Mouse (Mus musculus): ENCODE data around the gene Gaa. TPM values are rescaled to one million over a fixed set of nuclear protein-coding genes. Genes with fewer than 3 reads are reported as not detected.

Gaa gene
- polyA plus RNA-seq, 1 experiment: 86.4 TPM

GRCm38 (mm10) chr11:119224926-119225325 is 42.8 kb upstream of the Gaa start:
- H3ac ChIP-seq (ENCODE audit: control insufficient read depth, insufficient read length): no peak overlapping the region
- H3K27me3 ChIP-seq (ENCODE audit: control insufficient read depth, insufficient read depth, insufficient read length): no peaks in the 10 kb centered on the region
- H3K4me2 ChIP-seq (ENCODE audit: low read depth): no peak overlapping the region
- H3K4me3 ChIP-seq: no peak overlapping the region
- H3K79me2 ChIP-seq (ENCODE audit: control insufficient read depth, insufficient read depth): no peaks in the 10 kb centered on the region
- H3K36me3 ChIP-seq (ENCODE audit: control insufficient read depth, insufficient read depth): no peaks in the 10 kb centered on the region
- TF ChIP-seq POLR2AphosphoS2 (IDR thresholded peaks at IDR 0.05; ENCODE audit: insufficient read length, low read depth): no peak

GRCm38 (mm10) chr11:119225634-119226033 is 42.1 kb upstream of the Gaa start:
- H3K4me2 ChIP-seq (ENCODE audit: low read depth): no peak overlapping the region
- no peak overlapping the region for H3K4me3 ChIP-seq
- no peak overlapping the region for H3ac ChIP-seq (ENCODE audit: control insufficient read depth, insufficient read length)
- H3K36me3 ChIP-seq (ENCODE audit: control insufficient read depth, insufficient read depth): no peaks in the 10 kb centered on the region
- H3K27me3 ChIP-seq (ENCODE audit: control insufficient read depth, insufficient read depth, insufficient read length): peaks cover 5% of the 10 kb centered on the region
- no peaks in the 10 kb centered on the region for H3K79me2 ChIP-seq (ENCODE audit: control insufficient read depth, insufficient read depth)
- TF ChIP-seq USF1 (IDR thresholded peaks at IDR 0.05; ENCODE audit: low read depth) (no peak), POLR2AphosphoS2 (IDR thresholded peaks at IDR 0.05; ENCODE audit: insufficient read length, low read depth) (no peak), TCF12 (IDR thresholded peaks at IDR 0.05; ENCODE audit: insufficient read depth, poor library complexity, severe bottlenecking) (no peak), MYOG (IDR thresholded peaks at IDR 0.05; ENCODE audit: control insufficient read depth in 1 of 3, insufficient read depth in 1 of 3, insufficient read length in 2 of 3, low read depth in 2 of 3) (no peak), MAX (IDR thresholded peaks at IDR 0.05; ENCODE audit: low read depth) (no peak)

- TF ChIP-seq CEBPB (IDR thresholded peaks at IDR 0.05; ENCODE audit: insufficient read depth, poor library complexity, severe bottlenecking) (no peak), MAX (IDR thresholded peaks at IDR 0.05; ENCODE audit: low read depth) (no peak), USF1 (IDR thresholded peaks at IDR 0.05; ENCODE audit: low read depth) (no peak), REST (IDR thresholded peaks at IDR 0.05; ENCODE audit: insufficient read depth, insufficient read length) (no peak), E2F4 (IDR thresholded peaks at IDR 0.05; ENCODE audit: insufficient read depth) (no peak), MYOD1 (IDR thresholded peaks at IDR 0.05; ENCODE audit: control insufficient read depth in 1 of 3, insufficient read length in 2 of 3, low read depth in 2 of 3) (no peak), POLR2A (IDR thresholded peaks at IDR 0.05; ENCODE audit: insufficient read length, low read depth) (no peak), TCF3 (IDR thresholded peaks at IDR 0.05; ENCODE audit: insufficient read length, low read depth) (no peak), SRF (IDR thresholded peaks at IDR 0.05; ENCODE audit: control insufficient read depth, insufficient read length, low read depth) (no peak), TCF12 (IDR thresholded peaks at IDR 0.05; ENCODE audit: insufficient read depth, poor library complexity, severe bottlenecking) (no peak), MYOG (IDR thresholded peaks at IDR 0.05; ENCODE audit: control insufficient read depth in 1 of 3, insufficient read depth in 1 of 3, insufficient read length in 2 of 3, low read depth in 2 of 3) (no peak), POLR2AphosphoS2 (IDR thresholded peaks at IDR 0.05; ENCODE audit: insufficient read length, low read depth) (no peak)
- Histone ChIP-seq H3K4me2 (ENCODE audit: low read depth) (peak overlapping the region; percentile 99), H3K79me2 (ENCODE audit: control insufficient read depth, insufficient read depth) (no peaks in the 10 kb centered on the region), H3K27me3 (ENCODE audit: control insufficient read depth, insufficient read depth, insufficient read length) (peaks cover 13% of the 10 kb centered on the region), H3K4me3 (peak overlapping the region; percentile 28), H3ac (ENCODE audit: control insufficient read depth, insufficient read length) (peak overlapping the region; percentile 5), H3K36me3 (ENCODE audit: control insufficient read depth, insufficient read depth) (no peaks in the 10 kb centered on the region)
Measured at GRCm38 (mm10) chr11:119227591-119227990, 40.1 kb upstream of the Gaa start.

- Histone ChIP-seq H3K4me3 (peak within 1 kb of the TSS; percentile 28), H3K79me2 (ENCODE audit: control insufficient read depth, insufficient read depth) (no peaks in the 10 kb centered on the region), H3K4me2 (ENCODE audit: low read depth) (peak within 1 kb of the TSS; percentile 99), H3K36me3 (ENCODE audit: control insufficient read depth, insufficient read depth) (no peaks in the 10 kb centered on the region), H3ac (ENCODE audit: control insufficient read depth, insufficient read length) (peak within 1 kb of the TSS; percentile 5), H3K27me3 (ENCODE audit: control insufficient read depth, insufficient read depth, insufficient read length) (peaks cover 13% of the 10 kb centered on the region)
- TF ChIP-seq MYOD1 (IDR thresholded peaks at IDR 0.05; ENCODE audit: control insufficient read depth in 1 of 3, insufficient read length in 2 of 3, low read depth in 2 of 3) (no peak), POLR2AphosphoS2 (IDR thresholded peaks at IDR 0.05; ENCODE audit: insufficient read length, low read depth) (no peak), TCF12 (IDR thresholded peaks at IDR 0.05; ENCODE audit: insufficient read depth, poor library complexity, severe bottlenecking) (no peak), REST (IDR thresholded peaks at IDR 0.05; ENCODE audit: insufficient read depth, insufficient read length) (no peak), E2F4 (IDR thresholded peaks at IDR 0.05; ENCODE audit: insufficient read depth) (no peak), POLR2A (IDR thresholded peaks at IDR 0.05; ENCODE audit: insufficient read length, low read depth) (peak; percentile 75), TCF3 (IDR thresholded peaks at IDR 0.05; ENCODE audit: insufficient read length, low read depth) (no peak), MYOG (IDR thresholded peaks at IDR 0.05; ENCODE audit: control insufficient read depth in 1 of 3, insufficient read depth in 1 of 3, insufficient read length in 2 of 3, low read depth in 2 of 3) (no peak)
Measured at GRCm38 (mm10) chr11:119228091-119228781, 39.5 kb upstream of the Gaa start, which contains the start of the genes Tbc1d16 and Ccdc40. Gene Tbc1d16, minus strand, starts transcription at chr11:119228499. Gene Ccdc40, plus strand, starts transcription at chr11:119228572.

GRCm38 (mm10) chr11:119228846-119229626 is 38.7 kb upstream of the Gaa start:
- no peak for TF ChIP-seq TCF3 (IDR thresholded peaks at IDR 0.05; ENCODE audit: insufficient read length, low read depth)
- TF ChIP-seq MYOG (IDR thresholded peaks at IDR 0.05; ENCODE audit: control insufficient read depth in 1 of 3, insufficient read depth in 1 of 3, insufficient read length in 2 of 3, low read depth in 2 of 3): no peak
- TF ChIP-seq REST (IDR thresholded peaks at IDR 0.05; ENCODE audit: insufficient read depth, insufficient read length): no peak
- TF ChIP-seq E2F4 (IDR thresholded peaks at IDR 0.05; ENCODE audit: insufficient read depth): no peak
- TF ChIP-seq SRF (IDR thresholded peaks at IDR 0.05; ENCODE audit: control insufficient read depth, insufficient read length, low read depth): no peak
- TF ChIP-seq USF1 (IDR thresholded peaks at IDR 0.05; ENCODE audit: low read depth): no peak
- TF ChIP-seq CEBPB (IDR thresholded peaks at IDR 0.05; ENCODE audit: insufficient read depth, poor library complexity, severe bottlenecking): no peak
- no peak for TF ChIP-seq TCF12 (IDR thresholded peaks at IDR 0.05; ENCODE audit: insufficient read depth, poor library complexity, severe bottlenecking)
- no peak for TF ChIP-seq POLR2A (IDR thresholded peaks at IDR 0.05; ENCODE audit: insufficient read length, low read depth)
- no peak for TF ChIP-seq MYOD1 (IDR thresholded peaks at IDR 0.05; ENCODE audit: control insufficient read depth in 1 of 3, insufficient read length in 2 of 3, low read depth in 2 of 3)
- no peak for TF ChIP-seq POLR2AphosphoS2 (IDR thresholded peaks at IDR 0.05; ENCODE audit: insufficient read length, low read depth)
- H3K36me3 ChIP-seq (ENCODE audit: control insufficient read depth, insufficient read depth): no peaks in the 10 kb centered on the region
- H3K4me2 ChIP-seq (ENCODE audit: low read depth): peak overlapping the region; percentile 99
- no peak overlapping the region for H3ac ChIP-seq (ENCODE audit: control insufficient read depth, insufficient read length)
- no peaks in the 10 kb centered on the region for H3K79me2 ChIP-seq (ENCODE audit: control insufficient read depth, insufficient read depth)
- peaks cover 17% of the 10 kb centered on the region for H3K27me3 ChIP-seq (ENCODE audit: control insufficient read depth, insufficient read depth, insufficient read length)
- H3K4me3 ChIP-seq: peak overlapping the region; percentile 28
